Mouse (Mus musculus) CH12.LX (cell line): ENCODE results near the gene Cep170. TPM values are rescaled to one million over a fixed set of nuclear protein-coding genes. Genes with fewer than 3 reads are reported as not detected.

Experiments
- DNase-seq: peaks from one replicate; pipeline ENCODE4 v3.0.0-alpha.2; 2013; ENCODE audit errors: extremely low read depth
- H3K27ac ChIP-seq: 2 replicates; pipeline ENCODE4 v1.5.1; 2012; ENCODE audit warnings: low read depth, mild to moderate bottlenecking, control low read depth, moderate library complexity; ENCODE audit not compliant: insufficient read depth
- H3K27me3 ChIP-seq: replicated peaks from 2 replicates; pipeline ENCODE3; 2012; ENCODE audit warnings: inconsistent platforms
- H3K36me3 ChIP-seq, 2 experiments: replicated peaks in 1 of 2; 2 replicates each; pipeline versions ENCODE3 to v1.6.1; 2012; ENCODE audit warnings: inconsistent platforms in 1 of 2, low read length in 1 of 2, mild to moderate bottlenecking in 1 of 2, mixed read lengths in 1 of 2, moderate library complexity in 1 of 2; ENCODE audit not compliant: control insufficient read depth in 1 of 2, insufficient read depth in 1 of 2
- H3K4me1 ChIP-seq, 2 experiments: 2 replicates each; pipeline ENCODE4 v1.6.1; 2012; ENCODE audit warnings: inconsistent platforms in 1 of 2, moderate library complexity in 1 of 2; ENCODE audit not compliant: insufficient read depth in 2 of 2, control insufficient read depth in 1 of 2
- H3K4me2 ChIP-seq: 2 replicates; pipeline ENCODE4 v1.6.1; 2012; ENCODE audit warnings: low read depth, mild to moderate bottlenecking, control low read depth; ENCODE audit not compliant: poor library complexity, insufficient read depth, severe bottlenecking
- H3K4me3 ChIP-seq, 3 experiments: fragments of 150-350 bp in 1 of 3; sonication (generic) in 1 of 3; replicated peaks in 1 of 3; 2 replicates each; pipeline versions ENCODE3 to v1.5.1; 2011 to 2012; ENCODE audit warnings: low read depth in 2 of 3, low read length in 2 of 3, mild to moderate bottlenecking in 2 of 3, moderate library complexity in 2 of 3, control low read depth in 1 of 3, improper control_type of control experiment in 1 of 3, inconsistent platforms in 1 of 3, mixed read lengths in 1 of 3; ENCODE audit not compliant: poor library complexity in 1 of 3
- H3K79me2 ChIP-seq: replicated peaks from 2 replicates; pipeline ENCODE4 v1.6.1; 2012; ENCODE audit warnings: mild to moderate bottlenecking, moderate library complexity; ENCODE audit not compliant: control insufficient read depth, poor library complexity, insufficient read depth, severe bottlenecking; ENCODE audit errors: extremely low read depth
- H3K9ac ChIP-seq: 2 replicates; pipeline ENCODE4 v1.6.1; 2012; ENCODE audit warnings: low read depth, mild to moderate bottlenecking, control low read depth, moderate library complexity; ENCODE audit not compliant: insufficient read depth
- H3K9me3 ChIP-seq: replicated peaks from 2 replicates; pipeline ENCODE3; 2012; ENCODE audit warnings: low read length, inconsistent platforms, mixed read lengths
- BHLHE40 ChIP-seq: IDR thresholded peaks from 2 replicates; pipeline ENCODE4 v1.6.1; 2011; ENCODE audit warnings: mild to moderate bottlenecking, low read depth, low read length, improper control_type of control experiment
- E2F4 ChIP-seq: IDR thresholded peaks from 2 replicates; pipeline ENCODE4 v1.6.1; 2011; ENCODE audit warnings: low read depth, low read length, improper control_type of control experiment; ENCODE audit not compliant: insufficient replicate concordance
- ELF1 ChIP-seq: IDR thresholded peaks from 2 replicates; pipeline ENCODE4 v1.6.1; 2014; ENCODE audit warnings: low read depth, mild to moderate bottlenecking, inconsistent platforms, low read length, improper control_type of control experiment
- EP300 ChIP-seq: IDR thresholded peaks from 2 replicates; pipeline ENCODE4 v1.6.1; 2011; ENCODE audit warnings: low read length, improper control_type of control experiment
- ETS1 ChIP-seq: conservative IDR thresholded peaks from 2 replicates; pipeline ENCODE4 v1.6.1; 2012; ENCODE audit warnings: low read depth, mild to moderate bottlenecking, inconsistent platforms, low read length, improper control_type of control experiment, moderate library complexity
- GABPA ChIP-seq: IDR thresholded peaks from 2 replicates; pipeline ENCODE4 v1.6.1; 2012; ENCODE audit warnings: low read depth, low read length, improper control_type of control experiment, inconsistent platforms; ENCODE audit not compliant: insufficient replicate concordance
- HCFC1 ChIP-seq: IDR thresholded peaks from 2 replicates; pipeline ENCODE4 v1.6.1; 2012; ENCODE audit warnings: low read depth, mild to moderate bottlenecking, inconsistent platforms, low read length, improper control_type of control experiment
- KAT2A ChIP-seq: IDR thresholded peaks from 2 replicates; pipeline ENCODE4 v1.6.1; 2012; ENCODE audit warnings: low read length, improper control_type of control experiment, inconsistent platforms; ENCODE audit not compliant: insufficient replicate concordance
- MAFK ChIP-seq: IDR thresholded peaks from 2 replicates; pipeline ENCODE4 v1.6.1; 2011; ENCODE audit warnings: low read length, improper control_type of control experiment; ENCODE audit not compliant: insufficient replicate concordance
- MEF2A ChIP-seq: IDR thresholded peaks from 2 replicates; pipeline ENCODE4 v1.6.1; 2014; ENCODE audit warnings: low read depth, mild to moderate bottlenecking, inconsistent platforms, low read length, improper control_type of control experiment, borderline replicate concordance
- MYC ChIP-seq: IDR thresholded peaks from 2 replicates; pipeline ENCODE4 v1.6.1; 2011; ENCODE audit warnings: low read depth, mild to moderate bottlenecking, improper control_type of control experiment, low read length
- NELFE ChIP-seq: IDR thresholded peaks from 2 replicates; pipeline ENCODE4 v1.6.1; 2011; ENCODE audit warnings: low read depth, low read length, improper control_type of control experiment
- PAX5 ChIP-seq: IDR thresholded peaks from 2 replicates; pipeline ENCODE4 v1.6.1; 2012; ENCODE audit warnings: low read length, inconsistent platforms, mixed read lengths
- POLR2A ChIP-seq: IDR thresholded peaks from 2 replicates; pipeline ENCODE4 v1.6.1; 2011; ENCODE audit warnings: low read depth, mild to moderate bottlenecking, improper control_type of control experiment, low read length
- POLR2AphosphoS2 ChIP-seq: IDR thresholded peaks from 2 replicates; pipeline ENCODE4 v1.6.1; 2011; ENCODE audit warnings: low read depth, low read length, improper control_type of control experiment
- TBP ChIP-seq: conservative IDR thresholded peaks from 2 replicates; pipeline ENCODE4 v1.6.1; 2011; ENCODE audit warnings: low read depth, low read length, improper control_type of control experiment
- TCF12 ChIP-seq: IDR thresholded peaks from 2 replicates; pipeline ENCODE4 v1.6.1; 2014; ENCODE audit warnings: low read depth, mild to moderate bottlenecking, inconsistent platforms, low read length, improper control_type of control experiment
- USF1 ChIP-seq: IDR thresholded peaks from 2 replicates; pipeline ENCODE4 v1.6.1; 2014; ENCODE audit warnings: low read depth, mild to moderate bottlenecking, inconsistent platforms, low read length, improper control_type of control experiment
- ZC3H11A ChIP-seq: IDR thresholded peaks from 2 replicates; pipeline ENCODE4 v1.6.1; 2012; ENCODE audit warnings: low read depth, mild to moderate bottlenecking, inconsistent platforms, low read length, improper control_type of control experiment
- ZKSCAN1 ChIP-seq: IDR thresholded peaks from 2 replicates; pipeline ENCODE4 v1.6.1; 2012; ENCODE audit warnings: low read depth, inconsistent platforms, low read length, improper control_type of control experiment, borderline replicate concordance
- ZNF384 ChIP-seq: IDR thresholded peaks from 2 replicates; pipeline ENCODE4 v1.6.1; 2012; ENCODE audit warnings: low read depth, low read length, improper control_type of control experiment, inconsistent platforms
- dilution Hi-C: fragments of 300-500 bp; cut with MboI; formaldehyde crosslinking; loops from 2 replicates; pipeline ENCODE4 v1.14.3; 2020; ENCODE audit warnings: low sequenced_read_pairs; ENCODE audit not compliant: extremely low pct_unique_long_range_greater_than_20kb, extremely low pct_ligation_motif_present
- in situ Hi-C: fragments of 300-500 bp; cut with MboI; formaldehyde crosslinking; loops from 3 replicates; pipeline ENCODE4 v1.14.3; 2019; ENCODE audit warnings: low sequenced_read_pairs, low pct_ligation_motif_present, low pct_unique_long_range_greater_than_20kb, mixed read lengths
- polyA plus RNA-seq: library from polyadenylated mRNA; unstranded; fragments of >175 nt; gene quantifications from 2 replicates; pipeline ENCODE4 v1.2.1, GENCODE M21; 2012; ENCODE audit warnings: low read depth; ENCODE audit not compliant: insufficient read length
- total RNA-seq, 2 experiments: library from RNA; depleted of rRNA; stranded (reverse); fragments of 300-350 nt in 1 of 2; fragments of >200 nt in 1 of 2; gene quantifications; 2 replicates each; pipeline ENCODE4 v1.2.3; 2012 to 2014

Gene Cep170
- total and polyA plus RNA-seq, 3 experiments = 14.8 to 16.6 (median 16.1) TPM

DNA sequence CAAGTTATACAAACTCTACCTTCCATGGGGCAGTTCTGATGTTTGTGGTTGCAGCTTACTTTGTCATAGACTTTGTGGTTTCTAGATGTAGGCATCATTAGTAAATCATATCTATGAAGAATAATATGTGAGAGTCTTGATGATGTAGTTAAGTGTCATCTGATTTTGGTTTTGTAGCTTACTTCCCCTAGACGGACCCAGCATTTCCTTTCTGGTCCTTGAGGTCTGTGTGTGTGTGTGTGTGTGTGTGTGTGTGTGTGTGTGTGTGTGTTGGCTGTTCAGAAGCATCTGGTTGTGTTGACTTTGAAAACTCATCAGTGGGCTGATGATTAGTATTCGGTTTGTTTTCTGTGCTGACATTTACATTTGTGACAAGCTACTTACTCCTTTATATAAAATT lies 18.2 kb upstream of the Cep170 start:
- Histone ChIP-seq H3K9me3 (no peaks in the 10 kb centered on the region), H3K9ac (no peak overlapping the region), H3K27me3 (no peaks in the 10 kb centered on the region), H3K27ac (no peak overlapping the region), H3K4me1 (peaks cover 5 to 24% of the 10 kb centered on the region in 2 experiments; a peak in 3 of 4 replicates), H3K4me3 (no peak overlapping the region), H3K79me2 (no peaks in the 10 kb centered on the region; the same call in 1 of the 2 replicates), H3K4me2 (no peak overlapping the region), H3K36me3 (peaks cover 22 to 44% of the 10 kb centered on the region in 2 experiments)
- DNase-seq = no peak
- in situ Hi-C loops = no loop called here
- dilution Hi-C loops = no loop called here
- TF ChIP-seq KAT2A (no peak), NELFE (no peak), ETS1 (no peak), USF1 (no peak), PAX5 (no peak), MAFK (no peak), POLR2AphosphoS2 (no peak), TBP (no peak), ZC3H11A (no peak), MYC (no peak), ELF1 (no peak), TCF12 (no peak), BHLHE40 (no peak)

DNA sequence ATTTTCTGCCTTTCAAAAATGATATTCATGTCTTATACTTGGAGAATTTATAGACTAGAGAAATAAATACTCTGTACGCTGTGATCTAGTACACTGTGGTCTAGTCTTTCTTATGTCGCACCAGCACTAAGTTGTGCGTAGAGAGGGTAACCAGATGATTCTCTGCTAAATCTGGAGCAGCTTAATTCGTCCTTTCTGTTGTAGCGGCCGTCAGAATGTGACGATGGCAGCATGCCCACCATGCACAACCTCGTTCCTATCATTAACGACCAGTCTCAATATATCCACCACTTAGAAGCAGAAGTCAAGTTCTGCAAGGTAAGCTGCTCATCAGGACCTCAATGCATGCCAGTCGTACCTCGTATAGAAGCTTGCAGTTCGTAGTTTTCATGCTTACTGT lies 14.8 kb upstream of the Cep170 start:
- H3K4me3 ChIP-seq = no peak overlapping the region
- DNase-seq = no peak
- H3K9ac ChIP-seq = no peak overlapping the region
- dilution Hi-C loops = no loop called here
- no peaks in the 10 kb centered on the region for H3K27me3 ChIP-seq
- in situ Hi-C loops = no loop called here
- no peaks in the 10 kb centered on the region; the same call in none of the 2 replicates for H3K79me2 ChIP-seq
- H3K4me1 ChIP-seq = peaks cover 19 to 58% of the 10 kb centered on the region in 2 experiments
- TF ChIP-seq ETS1 (no peak), HCFC1 (no peak), POLR2A (no peak), ZKSCAN1 (no peak), E2F4 (no peak), BHLHE40 (no peak), EP300 (no peak), MEF2A (no peak), KAT2A (no peak), GABPA (no peak), ZNF384 (no peak)
- H3K27ac ChIP-seq = no peak overlapping the region
- H3K9me3 ChIP-seq = no peaks in the 10 kb centered on the region
- H3K36me3 ChIP-seq = peaks cover 10 to 42% of the 10 kb centered on the region in 2 experiments
- no peak overlapping the region for H3K4me2 ChIP-seq
